Mouse (Mus musculus): ENCODE results near the gene Cbfa2t2. TPM values are rescaled to one million over a fixed set of nuclear protein-coding genes. Genes with fewer than 3 reads are reported as not detected.

Gene Cbfa2t2
- polyA plus RNA-seq, 1 experiment: 8.5 TPM

DNA sequence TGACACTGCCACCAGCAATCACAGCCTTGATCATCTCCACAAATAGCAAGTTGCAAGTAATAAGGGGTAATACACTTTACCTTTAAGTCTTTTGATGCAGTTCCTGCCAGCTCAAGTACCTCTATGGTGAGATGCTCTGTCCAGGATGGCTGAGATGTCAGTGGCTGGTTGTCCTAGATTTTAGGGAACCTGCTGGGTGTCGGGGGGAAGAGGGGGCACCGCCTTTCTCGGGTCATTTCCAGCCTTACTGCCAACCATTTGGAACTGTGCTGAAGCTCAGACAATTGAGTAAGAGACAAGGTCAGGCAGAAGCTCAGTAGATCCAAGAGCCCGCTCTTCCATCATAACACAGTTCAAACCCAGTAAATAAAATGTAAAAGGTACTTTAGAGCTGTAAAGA is 58.7 kb downstream of the Cbfa2t2 start:
- Histone ChIP-seq H3K4me3 (ENCODE audit: insufficient read depth, poor library complexity, severe bottlenecking) (no peak overlapping the region), H3ac (ENCODE audit: control insufficient read depth, insufficient read length, low read depth) (no peak overlapping the region), H3K27me3 (ENCODE audit: control insufficient read depth, insufficient read depth, insufficient read length) (no peaks in the 10 kb centered on the region), H3K79me3 (ENCODE audit: low read depth) (peaks cover 41% of the 10 kb centered on the region), H3K79me2 (ENCODE audit: control insufficient read depth, insufficient read depth) (peaks cover 97% of the 10 kb centered on the region), H3K36me3 (ENCODE audit: control insufficient read depth, insufficient read depth) (no peaks in the 10 kb centered on the region)
- TF ChIP-seq MYOD1 (IDR thresholded peaks at IDR 0.05; ENCODE audit: control insufficient read depth, insufficient read length, low read depth) (no peak), MYOG (IDR thresholded peaks at IDR 0.05; ENCODE audit: control insufficient read depth, extremely low read depth, insufficient read length) (no peak), FOSL1 (IDR thresholded peaks at IDR 0.05; ENCODE audit: insufficient read depth, low read length, poor library complexity, severe bottlenecking) (no peak), USF1 (IDR thresholded peaks at IDR 0.05; ENCODE audit: low read depth) (no peak), CEBPB (IDR thresholded peaks at IDR 0.05; ENCODE audit: low read depth) (no peak), CTCF (IDR thresholded peaks at IDR 0.05; ENCODE audit: control insufficient read depth, insufficient read depth, insufficient read length) (no peak)

DNA sequence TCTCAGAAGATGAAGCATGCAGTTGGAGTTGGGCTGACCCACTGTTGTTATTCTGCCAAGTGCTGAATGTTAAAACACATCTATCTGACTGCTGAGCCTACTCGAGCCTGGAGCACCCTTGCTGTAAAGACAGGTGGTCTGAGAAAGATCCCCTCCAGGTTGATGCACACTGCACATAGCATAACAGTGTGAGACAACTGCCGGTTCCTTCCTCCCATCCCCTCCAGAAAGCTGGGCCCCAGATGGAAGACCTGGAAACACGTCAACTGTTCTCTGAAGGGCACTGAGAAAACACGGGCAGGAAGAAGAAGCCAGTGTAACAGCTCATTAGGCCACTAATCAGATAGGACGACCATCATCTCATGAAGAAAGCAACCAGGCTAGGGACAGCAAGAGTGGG is 62.3 kb downstream of the Cbfa2t2 start:
- H3K36me3 ChIP-seq (ENCODE audit: control insufficient read depth, insufficient read depth): peaks cover 9% of the 10 kb centered on the region
- H3K79me3 ChIP-seq (ENCODE audit: low read depth): peaks cover 28% of the 10 kb centered on the region
- no peak overlapping the region for H3K4me3 ChIP-seq (ENCODE audit: insufficient read depth, poor library complexity, severe bottlenecking)
- no peak overlapping the region for H3ac ChIP-seq (ENCODE audit: control insufficient read depth, insufficient read length, low read depth)
- peaks cover 61% of the 10 kb centered on the region for H3K79me2 ChIP-seq (ENCODE audit: control insufficient read depth, insufficient read depth)
- H3K27me3 ChIP-seq (ENCODE audit: control insufficient read depth, insufficient read depth, insufficient read length): no peaks in the 10 kb centered on the region
- TF ChIP-seq CTCF (IDR thresholded peaks at IDR 0.05; ENCODE audit: control insufficient read depth, insufficient read depth, insufficient read length) (no peak), CEBPB (IDR thresholded peaks at IDR 0.05; ENCODE audit: low read depth) (no peak), MYOG (IDR thresholded peaks at IDR 0.05; ENCODE audit: control insufficient read depth, extremely low read depth, insufficient read length) (no peak), FOSL1 (IDR thresholded peaks at IDR 0.05; ENCODE audit: insufficient read depth, low read length, poor library complexity, severe bottlenecking) (no peak), USF1 (IDR thresholded peaks at IDR 0.05; ENCODE audit: low read depth) (no peak), MAX (IDR thresholded peaks at IDR 0.05) (no peak)

DNA sequence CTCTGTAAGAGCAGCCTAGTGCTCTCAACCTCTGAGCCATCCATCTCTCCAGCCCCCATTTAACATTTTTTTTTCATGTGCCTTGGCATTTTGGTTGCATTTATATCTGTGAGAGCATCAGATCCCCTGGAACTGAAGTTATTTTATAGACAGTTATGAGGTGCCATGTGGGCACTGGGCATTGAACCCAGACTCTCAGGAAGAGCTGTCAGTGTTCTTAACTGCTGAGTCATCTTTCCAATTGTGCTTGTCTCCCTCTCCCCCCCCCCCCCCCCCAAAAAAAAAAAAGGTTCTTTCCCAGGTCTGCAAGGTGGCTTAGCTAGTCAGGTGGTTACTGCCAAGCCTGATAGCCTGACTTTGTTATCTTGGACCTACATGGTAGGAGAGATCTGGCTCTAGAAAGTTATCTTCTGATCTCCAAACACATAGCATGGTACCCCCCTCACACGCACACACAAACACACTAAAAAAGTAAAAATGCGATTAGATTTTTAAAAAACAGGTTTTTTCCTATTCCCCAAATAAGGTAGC is 63.5 kb downstream of the Cbfa2t2 start:
- Histone ChIP-seq H3K79me2 (ENCODE audit: control insufficient read depth, insufficient read depth) (peaks cover 49% of the 10 kb centered on the region), H3K36me3 (ENCODE audit: control insufficient read depth, insufficient read depth) (peaks cover 22% of the 10 kb centered on the region), H3ac (ENCODE audit: control insufficient read depth, insufficient read length, low read depth) (no peak overlapping the region), H3K27me3 (ENCODE audit: control insufficient read depth, insufficient read depth, insufficient read length) (no peaks in the 10 kb centered on the region), H3K79me3 (ENCODE audit: low read depth) (peaks cover 20% of the 10 kb centered on the region), H3K4me3 (ENCODE audit: insufficient read depth, poor library complexity, severe bottlenecking) (no peak overlapping the region)
- no peak for TF ChIP-seq MAX (IDR thresholded peaks at IDR 0.05)
- no peak for TF ChIP-seq MYOD1 (IDR thresholded peaks at IDR 0.05; ENCODE audit: control insufficient read depth, insufficient read length, low read depth)

DNA sequence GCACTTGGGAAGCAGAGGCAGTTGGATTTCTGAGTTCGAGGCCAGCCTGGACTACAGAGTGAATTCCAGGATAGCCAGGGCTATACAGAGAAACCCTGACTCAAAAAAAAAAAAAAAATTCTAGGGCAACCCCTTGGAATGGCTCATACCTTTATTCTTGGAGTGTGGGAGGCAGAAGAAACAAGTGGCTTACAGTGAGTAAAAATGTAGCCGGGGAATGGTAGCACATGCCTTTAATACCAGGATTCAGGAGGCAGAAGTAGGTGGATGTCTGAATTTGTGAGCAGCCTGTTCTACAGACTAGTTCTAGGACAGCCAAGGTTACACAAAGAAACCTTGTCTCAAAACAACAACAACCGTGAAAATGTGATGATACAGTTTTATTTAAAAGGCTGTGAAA is 64.5 kb downstream of the Cbfa2t2 start:
- peaks cover 28% of the 10 kb centered on the region for H3K36me3 ChIP-seq (ENCODE audit: control insufficient read depth, insufficient read depth)
- peaks cover 39% of the 10 kb centered on the region for H3K79me2 ChIP-seq (ENCODE audit: control insufficient read depth, insufficient read depth)
- no peaks in the 10 kb centered on the region for H3K27me3 ChIP-seq (ENCODE audit: control insufficient read depth, insufficient read depth, insufficient read length)
- H3K4me3 ChIP-seq (ENCODE audit: insufficient read depth, poor library complexity, severe bottlenecking): no peak overlapping the region
- TF ChIP-seq FOSL1 (IDR thresholded peaks at IDR 0.05; ENCODE audit: insufficient read depth, low read length, poor library complexity, severe bottlenecking) (no peak), MYOG (IDR thresholded peaks at IDR 0.05; ENCODE audit: control insufficient read depth, extremely low read depth, insufficient read length) (no peak), CTCF (IDR thresholded peaks at IDR 0.05; ENCODE audit: control insufficient read depth, insufficient read depth, insufficient read length) (no peak), MAX (IDR thresholded peaks at IDR 0.05) (no peak), USF1 (IDR thresholded peaks at IDR 0.05; ENCODE audit: low read depth) (no peak), CEBPB (IDR thresholded peaks at IDR 0.05; ENCODE audit: low read depth) (no peak)
- no peak overlapping the region for H3ac ChIP-seq (ENCODE audit: control insufficient read depth, insufficient read length, low read depth)
- peaks cover 14% of the 10 kb centered on the region for H3K79me3 ChIP-seq (ENCODE audit: low read depth)

DNA sequence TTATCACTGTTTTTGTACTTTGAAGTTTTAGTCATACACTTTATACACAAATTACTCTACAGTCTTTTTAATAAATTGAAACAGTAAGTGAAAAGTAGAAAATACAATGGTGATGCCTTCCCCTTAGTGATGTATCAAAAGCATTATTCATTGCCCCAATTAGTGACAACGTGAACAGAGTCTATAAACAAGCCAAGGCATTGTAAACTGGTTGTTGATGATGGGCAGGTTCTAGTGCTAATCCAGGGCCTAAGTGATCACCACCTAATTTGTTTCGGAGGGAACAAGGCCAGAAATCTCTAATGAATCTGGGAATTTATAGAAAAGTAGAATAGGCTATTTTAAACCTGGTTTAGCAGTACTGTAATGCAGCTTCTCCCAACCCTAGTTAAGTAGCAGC is 70.8 kb downstream of the Cbfa2t2 start:
- no peak overlapping the region for H3ac ChIP-seq (ENCODE audit: control insufficient read depth, insufficient read length, low read depth)
- peaks cover 51% of the 10 kb centered on the region for H3K36me3 ChIP-seq (ENCODE audit: control insufficient read depth, insufficient read depth)
- no peak for TF ChIP-seq FOSL1 (IDR thresholded peaks at IDR 0.05; ENCODE audit: insufficient read depth, low read length, poor library complexity, severe bottlenecking)
- TF ChIP-seq CTCF (IDR thresholded peaks at IDR 0.05; ENCODE audit: control insufficient read depth, insufficient read depth, insufficient read length): no peak
- no peak for TF ChIP-seq MYOG (IDR thresholded peaks at IDR 0.05; ENCODE audit: control insufficient read depth, extremely low read depth, insufficient read length)
- no peak for TF ChIP-seq CEBPB (IDR thresholded peaks at IDR 0.05; ENCODE audit: low read depth)
- TF ChIP-seq USF1 (IDR thresholded peaks at IDR 0.05; ENCODE audit: low read depth): no peak
- no peak for TF ChIP-seq MYOD1 (IDR thresholded peaks at IDR 0.05; ENCODE audit: control insufficient read depth, insufficient read length, low read depth)
- TF ChIP-seq MAX (IDR thresholded peaks at IDR 0.05): no peak
- no peaks in the 10 kb centered on the region for H3K27me3 ChIP-seq (ENCODE audit: control insufficient read depth, insufficient read depth, insufficient read length)
- H3K4me3 ChIP-seq (ENCODE audit: insufficient read depth, poor library complexity, severe bottlenecking): no peak overlapping the region
- no peaks in the 10 kb centered on the region for H3K79me2 ChIP-seq (ENCODE audit: control insufficient read depth, insufficient read depth)
- no peaks in the 10 kb centered on the region for H3K79me3 ChIP-seq (ENCODE audit: low read depth)

DNA sequence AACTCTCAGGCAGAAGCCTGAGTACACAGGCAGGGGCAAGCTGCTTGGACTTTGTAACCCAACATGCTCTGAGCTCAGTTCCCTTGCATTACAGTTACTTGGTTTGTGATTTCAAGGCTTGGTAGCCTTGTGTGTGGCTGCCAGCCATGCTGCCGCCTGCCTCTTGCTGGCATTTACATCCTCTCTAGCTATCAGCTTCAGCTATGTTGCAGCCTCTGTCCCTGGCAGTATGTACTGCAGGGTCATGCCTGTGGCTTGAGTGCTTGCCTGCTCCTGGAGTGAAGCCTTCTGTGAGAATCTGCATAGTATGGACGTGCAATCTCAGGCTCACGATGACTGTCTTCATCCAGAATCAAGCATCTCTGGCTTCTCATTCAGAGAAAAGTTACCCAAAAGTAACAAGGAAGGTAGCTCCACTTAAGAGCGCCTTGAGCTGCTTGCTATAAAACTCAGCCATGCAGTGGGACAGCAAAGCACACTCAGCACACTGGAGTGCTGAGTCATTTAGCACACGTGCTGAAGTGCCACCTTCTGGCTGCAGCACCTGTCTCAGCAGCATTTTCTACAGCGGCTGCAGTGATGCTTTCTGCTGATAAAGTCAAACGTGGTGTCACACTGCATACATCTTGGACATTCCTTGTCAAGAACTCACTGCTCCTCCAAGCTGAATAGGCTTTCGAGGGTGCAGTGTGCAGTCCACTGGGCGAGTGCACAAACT is 71.4 kb downstream of the Cbfa2t2 start:
- Histone ChIP-seq H3K4me3 (ENCODE audit: insufficient read depth, poor library complexity, severe bottlenecking) (no peak overlapping the region), H3ac (ENCODE audit: control insufficient read depth, insufficient read length, low read depth) (no peak overlapping the region), H3K27me3 (ENCODE audit: control insufficient read depth, insufficient read depth, insufficient read length) (no peaks in the 10 kb centered on the region), H3K79me2 (ENCODE audit: control insufficient read depth, insufficient read depth) (no peaks in the 10 kb centered on the region), H3K36me3 (ENCODE audit: control insufficient read depth, insufficient read depth) (peaks cover 57% of the 10 kb centered on the region), H3K79me3 (ENCODE audit: low read depth) (no peaks in the 10 kb centered on the region)
- TF ChIP-seq MYOG (IDR thresholded peaks at IDR 0.05; ENCODE audit: control insufficient read depth, extremely low read depth, insufficient read length) (no peak), USF1 (IDR thresholded peaks at IDR 0.05; ENCODE audit: low read depth) (no peak), MYOD1 (IDR thresholded peaks at IDR 0.05; ENCODE audit: control insufficient read depth, insufficient read length, low read depth) (peak; percentile 11), CEBPB (IDR thresholded peaks at IDR 0.05; ENCODE audit: low read depth) (no peak), CTCF (IDR thresholded peaks at IDR 0.05; ENCODE audit: control insufficient read depth, insufficient read depth, insufficient read length) (no peak), MAX (IDR thresholded peaks at IDR 0.05) (no peak)

All from C2C12 (cell line).